Mouse (Mus musculus): ENCODE measurements around the gene Coq10b.

GRCm38 (mm10) chr1:55079677-55080076 is 27.1 kb downstream of the Coq10b start:
- TF ChIP-seq EP300 (IDR thresholded peaks at IDR 0.05; ENCODE audit: low read depth) (peak; percentile 36; the same call in 1 of the 2 replicates), CTCF (IDR thresholded peaks at IDR 0.05; ENCODE audit: low read depth) (no peak)

Measured in heart, postnatal 0 days (tissue).